Mouse (Mus musculus): ENCODE measurements at regions not wholly inside any gene's neighbourhood (a gene's known extent, or its start where the extent isn't known, plus 50 kb on each side); places are given as distances from the start of the nearest gene placed in this dataset.

DNA sequence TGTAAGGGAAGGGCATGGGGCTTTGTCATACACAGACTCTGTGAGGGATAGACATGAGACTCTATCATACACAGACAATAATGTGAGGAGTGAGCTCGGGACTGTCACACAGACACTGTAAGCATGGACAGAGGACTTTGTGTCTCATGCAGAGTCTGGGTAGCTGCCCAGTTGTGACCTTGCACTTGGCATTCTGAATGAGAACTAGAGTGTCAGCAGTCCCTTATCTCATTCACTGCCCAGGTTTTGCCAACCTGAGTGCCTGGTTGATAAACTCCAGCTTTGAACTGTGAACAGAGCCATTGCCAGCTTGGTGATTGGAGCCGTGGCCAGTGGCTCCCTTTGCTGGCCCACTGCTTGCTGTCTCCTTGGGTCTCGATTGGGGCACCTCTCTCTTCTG is 75.5 kb upstream of the Otos start:
- TF ChIP-seq CTCF (IDR thresholded peaks at IDR 0.05; ENCODE audit: borderline replicate concordance, extremely low read depth, insufficient read depth, insufficient read length) (no peak), POLR2A (IDR thresholded peaks at IDR 0.05; ENCODE audit: borderline replicate concordance, extremely low read depth, insufficient read depth, insufficient read length, poor library complexity, severe bottlenecking) (no peak)

Data from brain, embryonic 14.5 days (tissue).